Mouse (Mus musculus): ENCODE results near the gene Adgrg4. TPM values are rescaled to one million over a fixed set of nuclear protein-coding genes. Genes with fewer than 3 reads are reported as not detected.
A peak's percentile ranks its signal among the peaks of the same experiment; 100 is the strongest.

Adgrg4 gene
- polyA plus RNA-seq (2012; ENCODE audit: insufficient read depth, insufficient read length, missing spikeins): not detected in 2 replicates

- Histone ChIP-seq H3K4me1 (ENCODE audit: control insufficient read depth, insufficient read depth, insufficient read length, low read length) (no peaks in the 10 kb centered on the region), H3K4me3 (ENCODE audit: insufficient read depth, low read depth, low read length) (no peak within 1 kb of the TSS), H3K27ac (replicated peaks; ENCODE audit: low read depth, low read length) (no peak within 1 kb of the TSS)
Measured at GRCm38 (mm10) chrX:56869863-56870262, at the start of gene Adgrg4. Gene Adgrg4 (plus strand): TSS chrX:56870163.

- no peak within 1 kb of the TSS for H3K27ac ChIP-seq (replicated peaks; ENCODE audit: low read depth, low read length)
- H3K4me1 ChIP-seq (ENCODE audit: control insufficient read depth, insufficient read depth, insufficient read length, low read length): no peaks in the 10 kb centered on the region
- H3K4me3 ChIP-seq (ENCODE audit: insufficient read depth, low read depth, low read length): peak within 1 kb of the TSS; percentile 68
Measured at GRCm38 (mm10) chrX:56821765-56822603, 48.0 kb upstream of the Adgrg4 start, which contains the start of gene Map7d3. Gene Map7d3 (minus strand): TSS chrX:56822326.

GRCm38 (mm10) chrX:56827492-56827891 lies 42.5 kb upstream of the Adgrg4 start:
- H3K4me1 ChIP-seq (ENCODE audit: control insufficient read depth, insufficient read depth, insufficient read length, low read length): peaks cover 2% of the 10 kb centered on the region; the same call in 1 of the 2 replicates
- no peak overlapping the region for H3K4me3 ChIP-seq (ENCODE audit: insufficient read depth, low read depth, low read length)
- H3K27ac ChIP-seq (replicated peaks; ENCODE audit: low read depth, low read length): peak overlapping the region; percentile 68

- no peaks in the 10 kb centered on the region for H3K4me1 ChIP-seq (ENCODE audit: control insufficient read depth, insufficient read depth, insufficient read length, low read length)
- H3K4me3 ChIP-seq (ENCODE audit: insufficient read depth, low read depth, low read length): no peak overlapping the region
- no peak overlapping the region for H3K27ac ChIP-seq (replicated peaks; ENCODE audit: low read depth, low read length)
Measured at GRCm38 (mm10) chrX:56835842-56836241, 34.1 kb upstream of the Adgrg4 start.

GRCm38 (mm10) chrX:56839369-56839768 lies 30.6 kb upstream of the Adgrg4 start:
- Histone ChIP-seq H3K4me3 (ENCODE audit: insufficient read depth, low read depth, low read length) (no peak overlapping the region), H3K4me1 (ENCODE audit: control insufficient read depth, insufficient read depth, insufficient read length, low read length) (no peaks in the 10 kb centered on the region), H3K27ac (replicated peaks; ENCODE audit: low read depth, low read length) (no peak overlapping the region)

- Histone ChIP-seq H3K27ac (replicated peaks; ENCODE audit: low read depth, low read length) (no peak overlapping the region), H3K4me1 (ENCODE audit: control insufficient read depth, insufficient read depth, insufficient read length, low read length) (no peaks in the 10 kb centered on the region), H3K4me3 (ENCODE audit: insufficient read depth, low read depth, low read length) (no peak overlapping the region)
Measured at GRCm38 (mm10) chrX:56841255-56841654, 28.7 kb upstream of the Adgrg4 start.

GRCm38 (mm10) chrX:57012891-57013290 lies 142.9 kb downstream of the Adgrg4 start:
- Histone ChIP-seq H3K27ac (replicated peaks; ENCODE audit: low read depth, low read length) (no peak overlapping the region), H3K4me3 (ENCODE audit: insufficient read depth, low read depth, low read length) (no peak overlapping the region), H3K4me1 (ENCODE audit: control insufficient read depth, insufficient read depth, insufficient read length, low read length) (no peaks in the 10 kb centered on the region)

- Histone ChIP-seq H3K4me1 (ENCODE audit: control insufficient read depth, insufficient read depth, insufficient read length, low read length) (no peaks in the 10 kb centered on the region), H3K27ac (replicated peaks; ENCODE audit: low read depth, low read length) (no peak within 1 kb of the TSS), H3K4me3 (ENCODE audit: insufficient read depth, low read depth, low read length) (no peak within 1 kb of the TSS)
Measured at GRCm38 (mm10) chrX:57042774-57043173, 172.8 kb downstream of the Adgrg4 start, which contains the start of gene Brs3. Gene Brs3 (plus strand): TSS chrX:57043074.

- Histone ChIP-seq H3K4me3 (ENCODE audit: insufficient read depth, low read depth, low read length) (no peak overlapping the region), H3K27ac (replicated peaks; ENCODE audit: low read depth, low read length) (no peak overlapping the region), H3K4me1 (ENCODE audit: control insufficient read depth, insufficient read depth, insufficient read length, low read length) (no peaks in the 10 kb centered on the region)
Measured at GRCm38 (mm10) chrX:57043869-57044268, 173.9 kb downstream of the Adgrg4 start.

Other genes starting within 250 kb of the Adgrg4 start
- 160 and 164 TPM in 2 replicates for gene Fhl1, start 138.4 kb upstream of the Adgrg4 start, polyA plus RNA-seq (2012; ENCODE audit: insufficient read depth, insufficient read length, missing spikeins)
- 1.4 and 2.1 TPM in 2 replicates for gene Map7d3, start 47.8 kb upstream of the Adgrg4 start, polyA plus RNA-seq (2012; ENCODE audit: insufficient read depth, insufficient read length, missing spikeins)
- gene Brs3, start 172.9 kb downstream of the Adgrg4 start, polyA plus RNA-seq (2012; ENCODE audit: insufficient read depth, insufficient read length, missing spikeins): not detected in 2 replicates
- gene Htatsf1, start 183.4 kb downstream of the Adgrg4 start, polyA plus RNA-seq (2012; ENCODE audit: insufficient read depth, insufficient read length, missing spikeins): 37.3 and 38.0 TPM in 2 replicates
- not detected in 2 replicates for gene Vgll1, start 217.9 kb downstream of the Adgrg4 start, polyA plus RNA-seq (2012; ENCODE audit: insufficient read depth, insufficient read length, missing spikeins)

All from brown adipose tissue, adult 24 weeks (tissue).